Comparison of ENCODE assay signal across 9 mouse cellular contexts in the genomic region with DNA sequence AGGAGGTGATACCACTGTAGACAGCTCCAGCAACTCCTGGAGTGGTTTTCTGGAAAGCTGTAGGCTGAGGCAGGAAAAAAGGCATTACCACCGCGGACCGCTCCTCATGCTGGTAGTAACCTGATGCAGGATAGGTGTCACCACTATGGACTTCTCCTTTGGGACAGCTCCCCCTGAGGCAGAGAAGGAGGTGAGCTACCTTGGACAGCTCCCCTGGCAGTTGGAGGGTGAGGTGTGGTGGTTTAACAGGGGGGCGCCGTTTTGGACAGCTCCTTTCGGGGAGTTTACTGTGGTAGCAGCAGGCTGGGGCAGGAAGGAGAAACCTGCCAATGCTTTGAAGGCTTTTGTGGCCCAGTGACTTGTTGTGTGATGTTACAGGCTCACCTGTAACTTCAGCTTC. TPM values are rescaled to one million over a fixed set of nuclear protein-coding genes. Genes with fewer than 3 reads are reported as not detected.
DNase-seq lines count a peak whose midpoint lies in the region; ATAC-seq lines count a peak whose summit lies in the region.
"Had no signal": no experiment of that assay in that cellular context is flagged by ENCODE, and none has a peak within 500 bp of the region (broad histone marks: within the 10 kb centered on the region; RNA-seq: fewer than 3 reads in every experiment).

No protein-coding gene starts in this region.

- H3K4me3 ChIP-seq in heart, embryonic 10.5 days, result no peak overlapping the region
- H3K4me3 ChIP-seq in intestine, embryonic 16.5 days (ENCODE audit: low read length), result no peak overlapping the region
- no peak overlapping the region for H3K4me3 ChIP-seq in lung, embryonic 16.5 days (ENCODE audit: low read length)

- no peak overlapping the region for H3K4me2 ChIP-seq in intestine, embryonic 16.5 days (ENCODE audit: low read depth, low read length)
- H3K4me2 ChIP-seq in lung, embryonic 16.5 days (ENCODE audit: low read depth, low read length), result no peak overlapping the region

- no peaks in the 10 kb centered on the region for H3K27me3 ChIP-seq in heart, embryonic 10.5 days (ENCODE audit: insufficient read depth, poor library complexity, severe bottlenecking)
- H3K27me3 ChIP-seq in intestine, embryonic 16.5 days (replicated peaks; ENCODE audit: control insufficient read depth, insufficient read depth, low read length), result no peaks in the 10 kb centered on the region
- no peaks in the 10 kb centered on the region for H3K27me3 ChIP-seq in lung, embryonic 16.5 days (ENCODE audit: control insufficient read depth, insufficient read depth, low read depth, low read length)

- 0 out of 2 replicates have a peak, but pooled peaks cover 2% of the 10 kb centered on the region for H3K36me3 ChIP-seq in heart, embryonic 10.5 days
- H3K36me3 ChIP-seq in intestine, embryonic 16.5 days (ENCODE audit: control insufficient read depth, insufficient read depth, low read length), result no peaks in the 10 kb centered on the region
- H3K36me3 ChIP-seq in lung, embryonic 16.5 days (ENCODE audit: control insufficient read depth, insufficient read depth, low read length), result no peaks in the 10 kb centered on the region

- no peaks in the 10 kb centered on the region for H3K4me1 ChIP-seq in heart, embryonic 10.5 days
- no peaks in the 10 kb centered on the region for H3K4me1 ChIP-seq in intestine, embryonic 16.5 days (ENCODE audit: control insufficient read depth, insufficient read depth, low read length)
- no peaks in the 10 kb centered on the region for H3K4me1 ChIP-seq in lung, embryonic 16.5 days (replicated peaks; ENCODE audit: control insufficient read depth, insufficient read depth, low read length)

- H3K9ac ChIP-seq in intestine, embryonic 16.5 days (ENCODE audit: low read depth, low read length), result no peak overlapping the region
- H3K9ac ChIP-seq in lung, embryonic 16.5 days (ENCODE audit: low read length), result no peak overlapping the region

- no peak overlapping the region for H3K27ac ChIP-seq in heart, embryonic 10.5 days
- no peak overlapping the region for H3K27ac ChIP-seq in intestine, embryonic 16.5 days (ENCODE audit: low read length)
- H3K27ac ChIP-seq in lung, embryonic 16.5 days (ENCODE audit: low read length), result no peak overlapping the region

- WGBS in heart, embryonic 10.5 days, result 14% methylated on average over 6 of the region's 6 CpGs
- WGBS in intestine, embryonic 16.5 days, result 20% methylated on average over 6 of the region's 6 CpGs
- WGBS in lung, embryonic 16.5 days, result 17% methylated on average over 6 of the region's 6 CpGs

- H3K9me3 ChIP-seq in heart, embryonic 10.5 days, result no peaks in the 10 kb centered on the region
- no peaks in the 10 kb centered on the region for H3K9me3 ChIP-seq in intestine, embryonic 16.5 days (ENCODE audit: control insufficient read depth, low read length)
- H3K9me3 ChIP-seq in lung, embryonic 16.5 days (ENCODE audit: control insufficient read depth, low read length), result no peaks in the 10 kb centered on the region

- peak; percentile 80 for DNase-seq in heart, embryonic 10.5 days (ENCODE audit: low spot score)
- no peak for DNase-seq in heart, adult 11 months
- peak; percentile 19 for DNase-seq in adrenal gland, adult 8-10 months
- peak; percentile 66 for DNase-seq in yolk sac, embryonic 10.5 days (ENCODE audit: low spot score)
- DNase-seq in left cerebral cortex, adult 8-10 months (ENCODE audit: low spot score in 2 of 2), result no peak
- no peak for DNase-seq in left cerebral cortex, adult 11 months (ENCODE audit: low spot score)

- ATAC-seq in intestine, embryonic 16.5 days, result peak; percentile 64; the same call in 1 of the 2 replicates
- peak; percentile 76 for ATAC-seq in lung, embryonic 16.5 days (ENCODE audit: low read depth)

RNA-seq across cellular contexts. Expression of gene Gm5114, which starts 42.8 kb away (rescaled TPM):
- not detected in 2 replicates for polyA plus RNA-seq in heart, embryonic 10.5 days (2016; fragmentation: Nextera tagmentation; extraction: Ambion mirVana)
- not detected for total RNA-seq in adrenal gland, adult 8-10 months (2022)
- not detected in 2 replicates for polyA plus RNA-seq in intestine, embryonic 16.5 days (2015; fragmentation: Nextera tagmentation; extraction: Ambion mirVana)
- not detected in 2 replicates for polyA plus RNA-seq in lung, embryonic 16.5 days (2015; fragmentation: Nextera tagmentation; extraction: Ambion mirVana)
- not detected for total RNA-seq in left cerebral cortex, adult 8-10 months (2022)
- total RNA-seq: heart, postnatal 36 days had no signal

Comparison
In these comparisons a context has a peak if more than half of its experiments do, and no peak if none do; other contexts are left out.
1. DNase-seq: peak in heart, embryonic 10.5 days (single experiment), adrenal gland, adult 8-10 months (single experiment) and yolk sac, embryonic 10.5 days (single experiment); none in heart, adult 11 months (single experiment), left cerebral cortex, adult 8-10 months (0 of 2) and left cerebral cortex, adult 11 months (single experiment).